Mouse (Mus musculus): ENCODE data around the gene Gas2l1.

GRCm38 (mm10) chr11:5100801-5101200, 35.7 kb upstream of the Gas2l1 start:
- no peak for TF ChIP-seq CTCF (IDR thresholded peaks at IDR 0.05; ENCODE audit: low read depth)
- TF ChIP-seq EP300 (IDR thresholded peaks at IDR 0.05; ENCODE audit: low read depth) = no peak
